Mouse (Mus musculus) retina, postnatal 7 days (tissue): Measurements from ENCODE around the gene Lpo.

Experiments
- DNase-seq: peaks from one replicate; pipeline ENCODE4 v3.0.0-alpha.2; 2012; ENCODE audit warnings: low read depth, low spot score

Gene Lpo

DNA sequence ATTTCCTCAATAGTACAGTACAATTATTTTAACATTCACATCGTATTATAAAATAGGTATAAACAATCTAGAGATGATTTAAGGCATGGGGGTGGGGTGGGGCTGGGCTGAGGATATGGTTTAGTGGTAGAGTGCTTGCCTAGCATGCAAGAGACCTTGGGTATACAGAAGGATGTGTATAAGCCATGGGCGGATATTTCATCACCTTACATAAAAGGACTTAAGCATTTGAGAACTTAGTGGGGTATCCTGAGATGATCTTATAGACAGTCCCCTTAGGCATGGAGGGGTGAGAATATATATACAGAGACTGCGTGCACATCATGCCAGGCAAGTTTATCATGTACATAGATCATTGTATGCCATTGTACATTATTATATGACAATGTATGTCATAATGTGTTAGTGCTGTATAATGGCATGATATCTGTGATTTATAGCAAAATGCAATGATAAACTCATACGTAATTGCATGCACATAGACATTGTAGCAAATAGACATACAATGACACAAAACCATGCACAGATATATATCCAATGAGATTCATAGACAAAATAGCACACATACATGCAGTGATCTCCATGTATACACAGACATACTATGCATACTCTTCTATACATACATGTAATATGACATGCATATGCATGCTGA is 69.0 kb downstream of the Lpo start:
- DNase-seq: no peak

GRCm38 (mm10) chr11:87758161-87758911 is 69.8 kb downstream of the Lpo start:
- DNase-seq: no peak

DNA sequence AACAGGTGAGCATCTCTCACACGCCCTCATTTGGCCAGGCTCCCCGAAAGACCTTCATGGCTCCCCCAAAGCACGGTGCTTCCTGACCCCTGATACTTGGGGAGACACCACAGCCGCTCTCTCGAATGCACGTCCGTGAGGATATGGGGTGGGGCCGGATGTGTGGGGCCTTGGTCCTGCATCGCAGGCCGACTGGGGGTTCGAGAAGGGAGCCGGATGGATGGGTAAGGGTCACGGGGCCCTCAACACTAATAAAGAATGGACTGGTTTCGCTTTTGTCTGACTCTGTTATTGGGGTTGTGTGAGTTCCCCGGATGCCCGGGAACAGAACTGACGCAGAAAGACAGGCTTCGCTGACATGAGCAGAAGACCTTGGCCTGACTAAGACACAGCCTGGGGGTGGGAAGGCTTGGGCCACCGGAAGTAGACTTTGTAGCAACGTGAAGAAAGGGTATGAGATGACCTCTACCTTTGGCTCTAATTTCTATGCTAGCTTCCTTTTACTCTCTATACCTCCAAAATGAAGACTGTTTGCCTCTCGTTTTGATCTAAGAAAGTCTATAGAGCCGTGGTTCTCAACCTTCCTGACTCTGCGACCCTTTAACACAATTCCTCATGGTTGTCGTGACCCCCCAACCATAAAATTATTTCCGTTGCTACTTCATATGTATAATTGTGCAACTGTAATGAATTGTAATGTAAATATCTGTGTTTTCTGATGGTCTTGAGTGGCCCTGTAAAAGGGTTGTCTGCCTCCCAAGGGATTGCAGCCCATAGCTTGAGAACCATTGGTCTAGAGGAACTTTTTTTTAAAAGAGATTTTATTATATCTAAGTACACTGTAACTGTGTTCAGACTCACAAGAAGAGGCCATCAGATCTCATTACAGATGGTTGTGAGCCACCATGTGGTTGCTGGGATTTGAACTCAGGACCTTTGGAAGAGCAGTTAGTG is 70.8 kb downstream of the Lpo start:
- DNase-seq: no peak
